Mouse (Mus musculus): ENCODE measurements around the gene Ttc24.

DNA sequence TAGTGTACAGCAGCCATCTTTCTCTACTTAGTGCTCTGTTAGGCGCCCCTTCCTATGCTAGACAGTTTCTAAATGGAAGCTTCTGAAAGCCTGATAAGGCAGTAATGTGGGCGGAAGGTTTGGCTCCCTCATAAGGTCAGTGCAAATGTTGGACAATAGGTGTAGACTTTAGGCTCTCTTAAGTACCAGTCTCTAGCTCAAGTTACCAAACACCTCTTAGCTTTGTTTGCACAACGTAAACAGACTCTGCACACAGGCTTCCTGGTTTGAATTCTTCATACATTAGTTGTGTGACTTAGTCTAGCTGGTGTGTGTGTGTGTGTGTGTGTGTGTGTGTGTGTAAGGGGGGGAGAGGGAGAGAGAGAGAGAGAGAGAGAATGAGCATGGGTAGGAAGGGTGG is 28.6 kb downstream of the Ttc24 start:
- TF ChIP-seq ELF1 (IDR thresholded peaks at IDR 0.05; ENCODE audit: low read depth, low read length) (no peak), IRF4 (IDR thresholded peaks at IDR 0.05; ENCODE audit: low read depth, low read length) (no peak), CTCF (conservative IDR thresholded peaks at IDR 0.05 in 1 of 2, IDR thresholded peaks at IDR 0.05 in 1 of 2; ENCODE audit: low read depth in 2 of 2, low read length in 2 of 2) (no peak), ZNF384 (IDR thresholded peaks at IDR 0.05; ENCODE audit: low read depth, low read length) (no peak), POLR2A (IDR thresholded peaks at IDR 0.05; ENCODE audit: low read depth, low read length) (no peak), USF1 (IDR thresholded peaks at IDR 0.05; ENCODE audit: low read depth, low read length) (no peak), GABPA (IDR thresholded peaks at IDR 0.05; ENCODE audit: insufficient replicate concordance, low read depth, low read length) (no peak), USF2 (conservative IDR thresholded peaks at IDR 0.05; ENCODE audit: low read depth, low read length) (no peak)

Measured in CH12.LX (cell line).